Mouse (Mus musculus) intestine, embryonic 14.5 days (tissue): ENCODE measurements at regions not wholly inside any gene's neighbourhood (a gene's known extent, or its start where the extent isn't known, plus 50 kb on each side); places are given as distances from the start of the nearest gene placed in this dataset.

Source experiments
- ATAC-seq: fragments of 200-750 bp; cut with Nextera tagmentation; replicated peaks from 2 replicates; pipeline ENCODE4 v1.8.0; 2017; ENCODE audit warnings: low read depth, moderate number of reproducible peaks, moderate TSS enrichment, moderate library complexity; ENCODE audit not compliant: low FRiP score, low TSS enrichment
- DNase-seq: peaks from one replicate; pipeline ENCODE4 v3.0.0-alpha.2; 2018; ENCODE audit warnings: low spot score
- H3K27ac ChIP-seq: fragments of 300-500 bp; sonication (generic); 2 replicates; pipeline ENCODE4 v1.5.1; 2014; ENCODE audit warnings: low read depth, mild to moderate bottlenecking, control low read depth
- H3K27me3 ChIP-seq: fragments of 300-500 bp; sonication (generic); replicated peaks from 2 replicates; pipeline ENCODE4 v1.6.1; 2014; ENCODE audit warnings: low read length, control low read depth; ENCODE audit not compliant: control insufficient read depth, insufficient read depth
- H3K36me3 ChIP-seq: fragments of 300-500 bp; sonication (generic); 2 replicates; pipeline ENCODE4 v1.6.1; 2014; ENCODE audit warnings: low read length, control low read depth; ENCODE audit not compliant: control insufficient read depth, insufficient read depth
- H3K4me1 ChIP-seq: fragments of 300-500 bp; sonication (generic); replicated peaks from 2 replicates; pipeline ENCODE4 v1.6.1; 2014; ENCODE audit warnings: low read length, control low read depth, mixed read lengths; ENCODE audit not compliant: control insufficient read depth, insufficient read depth
- H3K4me2 ChIP-seq: fragments of 300-500 bp; sonication (generic); 2 replicates; pipeline ENCODE4 v1.6.1; 2014; ENCODE audit warnings: low read length
- H3K4me3 ChIP-seq: fragments of 300-500 bp; sonication (generic); 2 replicates; pipeline ENCODE4 v1.5.1; 2014; ENCODE audit warnings: low read depth, low read length, control low read depth, mixed read lengths
- H3K9ac ChIP-seq: fragments of 300-500 bp; sonication (generic); 2 replicates; pipeline ENCODE4 v1.6.1; 2014; ENCODE audit warnings: mild to moderate bottlenecking, low read length
- H3K9me3 ChIP-seq: fragments of 300-500 bp; sonication (generic); 2 replicates; pipeline ENCODE4 v1.6.1; 2016; ENCODE audit warnings: low read length, control low read depth; ENCODE audit not compliant: control insufficient read depth
- WGBS: fragments of 180-500 bp; shearing (Covaris S2); extraction: QIAGEN DNeasy Blood & Tissue Kit; methylation state at CpG from one replicate; pipeline ENCODE4 v1.1.7; 2014; 5-methylcytosine and 5-hydroxymethylcytosine counted together

DNA sequence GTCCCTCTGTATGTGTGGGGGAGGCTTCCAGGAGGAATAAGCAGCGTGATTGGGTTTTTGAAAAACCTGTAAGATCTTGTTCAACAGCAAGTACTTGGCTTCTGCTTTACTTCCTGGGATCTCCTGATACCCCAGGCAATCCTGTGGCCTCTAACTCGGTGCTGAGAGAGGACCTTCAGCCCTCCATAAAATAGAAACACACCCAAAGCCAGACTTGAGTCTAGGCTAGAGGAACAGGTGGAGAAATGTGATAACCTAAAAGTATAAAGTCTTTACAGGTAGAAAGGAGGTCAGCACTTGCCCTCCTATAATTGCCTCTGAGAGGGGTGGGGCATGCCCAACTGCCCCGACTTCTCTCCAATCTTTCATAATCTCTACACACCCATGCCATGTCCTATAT lies 183.1 kb downstream of the Ankrd16 start:
- Histone ChIP-seq H3K27ac (no peak overlapping the region), H3K4me3 (no peak overlapping the region), H3K36me3 (no peaks in the 10 kb centered on the region), H3K27me3 (no peaks in the 10 kb centered on the region), H3K4me2 (no peak overlapping the region), H3K9me3 (no peaks in the 10 kb centered on the region), H3K9ac (no peak overlapping the region), H3K4me1 (no peaks in the 10 kb centered on the region)
- DNase-seq = no peak
- 73% methylated on average over 3 of the region's 3 CpGs for WGBS
- ATAC-seq = no peak

DNA sequence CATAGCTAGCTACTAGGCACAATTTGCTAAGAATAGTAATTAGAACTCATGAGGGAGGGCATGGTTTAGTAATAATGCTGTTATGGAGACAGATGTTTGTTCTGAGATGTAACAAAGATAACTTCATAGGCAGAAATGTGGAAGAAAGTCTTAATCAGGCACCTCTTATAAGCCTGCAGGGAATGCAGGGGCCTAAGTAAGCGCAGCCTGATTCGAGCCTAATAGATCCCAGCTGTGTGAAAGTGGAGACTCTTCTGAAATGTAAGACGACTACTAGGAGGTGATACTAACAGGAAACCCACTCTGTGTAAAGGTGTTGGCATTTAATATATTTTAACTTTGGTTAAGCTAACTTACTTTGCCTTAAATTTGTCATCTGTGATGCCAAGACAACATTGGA lies 187.7 kb downstream of the Ankrd16 start:
- Histone ChIP-seq H3K4me2 (no peak overlapping the region), H3K27ac (no peak overlapping the region), H3K4me1 (no peaks in the 10 kb centered on the region), H3K9ac (no peak overlapping the region), H3K9me3 (no peaks in the 10 kb centered on the region), H3K36me3 (no peaks in the 10 kb centered on the region), H3K27me3 (no peaks in the 10 kb centered on the region), H3K4me3 (no peak overlapping the region)
- 55% methylated on average over 3 of the region's 3 CpGs for WGBS
- ATAC-seq (no peak), DNase-seq (no peak)

- Histone ChIP-seq H3K36me3 (no peaks in the 10 kb centered on the region), H3K4me1 (no peaks in the 10 kb centered on the region), H3K4me3 (no peak overlapping the region), H3K27me3 (no peaks in the 10 kb centered on the region), H3K27ac (no peak overlapping the region), H3K9me3 (no peaks in the 10 kb centered on the region), H3K9ac (no peak overlapping the region), H3K4me2 (no peak overlapping the region)
- DNase-seq (no peak), ATAC-seq (no peak)
- 76% methylated on average over 2 of the region's 2 CpGs for WGBS
These were observed 189.3 kb downstream of the Ankrd16 start for GRCm38 (mm10) chr2:11967001-11967400.

DNA sequence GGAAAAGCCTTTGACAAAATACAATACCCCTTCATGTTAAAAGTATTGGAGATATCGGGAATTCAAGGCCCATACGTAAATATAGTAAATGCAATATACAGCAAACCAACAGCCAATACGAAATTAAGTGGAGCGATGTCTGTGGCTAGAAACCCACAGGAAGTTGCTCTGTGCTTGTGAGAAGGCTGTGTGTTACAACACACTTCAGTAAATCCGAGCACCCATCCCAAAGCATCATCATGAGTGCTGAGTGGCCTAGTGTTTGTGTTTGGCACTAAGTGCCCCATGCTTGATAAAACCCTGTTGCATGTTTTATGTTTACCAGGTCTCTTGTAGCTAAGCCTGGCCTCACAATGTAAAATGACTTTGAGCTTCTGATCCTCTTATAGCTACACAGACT lies 194.3 kb downstream of the Ankrd16 start:
- WGBS = 86% methylated on average over 5 of the region's 5 CpGs
- H3K9me3 ChIP-seq = no peaks in the 10 kb centered on the region
- no peaks in the 10 kb centered on the region for H3K4me1 ChIP-seq
- H3K36me3 ChIP-seq = no peaks in the 10 kb centered on the region
- H3K9ac ChIP-seq = no peak overlapping the region
- H3K27ac ChIP-seq = no peak overlapping the region
- DNase-seq = no peak
- H3K4me3 ChIP-seq = no peak overlapping the region
- ATAC-seq = no peak
- no peaks in the 10 kb centered on the region for H3K27me3 ChIP-seq
- no peak overlapping the region for H3K4me2 ChIP-seq

GRCm38 (mm10) chr2:12001938-12002899 lies 224.5 kb downstream of the Ankrd16 start:
- H3K36me3 ChIP-seq = no peaks in the 10 kb centered on the region
- WGBS = 30% methylated on average over 24 of the region's 24 CpGs
- H3K4me1 ChIP-seq = peaks cover 12% of the 10 kb centered on the region; the same call in 1 of the 2 replicates
- ATAC-seq (peak; percentile 70), DNase-seq (peak; percentile 51)
- no peak overlapping the region for H3K4me3 ChIP-seq
- no peaks in the 10 kb centered on the region for H3K27me3 ChIP-seq
- H3K9ac ChIP-seq = no peak overlapping the region
- no peaks in the 10 kb centered on the region for H3K9me3 ChIP-seq
- H3K4me2 ChIP-seq = no peak overlapping the region
- H3K27ac ChIP-seq = no peak overlapping the region

GRCm38 (mm10) chr2:12004330-12004729 lies 226.7 kb downstream of the Ankrd16 start:
- no peak for DNase-seq
- H3K4me1 ChIP-seq = peaks cover 12% of the 10 kb centered on the region; the same call in 1 of the 2 replicates
- WGBS = 23% methylated on average over 4 of the region's 4 CpGs
- H3K27ac ChIP-seq = no peak overlapping the region
- no peak overlapping the region for H3K4me2 ChIP-seq
- H3K9ac ChIP-seq = no peak overlapping the region
- H3K27me3 ChIP-seq = no peaks in the 10 kb centered on the region
- ATAC-seq = no peak
- no peaks in the 10 kb centered on the region for H3K36me3 ChIP-seq
- H3K9me3 ChIP-seq = no peaks in the 10 kb centered on the region
- H3K4me3 ChIP-seq = no peak overlapping the region

DNA sequence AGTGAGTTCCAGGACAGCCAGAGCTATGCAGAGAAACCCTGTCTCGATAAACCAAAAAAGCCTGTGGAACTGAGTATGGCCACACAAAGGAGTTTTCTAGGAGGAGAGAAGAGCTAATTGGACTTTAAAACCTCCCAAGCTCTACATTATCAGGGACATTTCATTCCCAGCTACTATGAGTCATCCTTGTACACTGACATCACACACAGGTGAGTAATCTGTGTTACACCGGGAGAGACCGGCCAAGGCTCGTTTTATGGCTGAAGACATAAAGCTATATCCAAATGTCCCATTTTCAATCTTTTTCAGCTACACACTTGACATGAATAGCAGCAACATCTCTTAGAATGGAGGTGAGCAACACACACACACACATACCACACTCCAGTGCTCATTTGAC lies 229.5 kb downstream of the Ankrd16 start:
- ATAC-seq (no peak), DNase-seq (no peak)
- WGBS = 85% methylated on average over 4 of the region's 4 CpGs
- H3K36me3 ChIP-seq = no peaks in the 10 kb centered on the region
- no peaks in the 10 kb centered on the region for H3K9me3 ChIP-seq
- no peak overlapping the region for H3K4me2 ChIP-seq
- no peaks in the 10 kb centered on the region for H3K27me3 ChIP-seq
- H3K9ac ChIP-seq = no peak overlapping the region
- H3K4me3 ChIP-seq = no peak overlapping the region
- H3K27ac ChIP-seq = no peak overlapping the region
- H3K4me1 ChIP-seq = peaks cover 17% of the 10 kb centered on the region; the same call in 1 of the 2 replicates

- peaks cover 5% of the 10 kb centered on the region; the same call in 1 of the 2 replicates for H3K4me1 ChIP-seq
- ATAC-seq (no peak), DNase-seq (no peak)
- H3K4me3 ChIP-seq = no peak overlapping the region
- no peaks in the 10 kb centered on the region for H3K9me3 ChIP-seq
- no peak overlapping the region for H3K4me2 ChIP-seq
- H3K9ac ChIP-seq = no peak overlapping the region
- 17% methylated on average over 3 of the region's 3 CpGs for WGBS
- H3K27me3 ChIP-seq = no peaks in the 10 kb centered on the region
- peak overlapping the region; percentile 57; the same call in 1 of the 2 replicates for H3K27ac ChIP-seq
- no peaks in the 10 kb centered on the region for H3K36me3 ChIP-seq
These were observed 233.8 kb downstream of the Ankrd16 start for GRCm38 (mm10) chr2:12011441-12011840.

DNA sequence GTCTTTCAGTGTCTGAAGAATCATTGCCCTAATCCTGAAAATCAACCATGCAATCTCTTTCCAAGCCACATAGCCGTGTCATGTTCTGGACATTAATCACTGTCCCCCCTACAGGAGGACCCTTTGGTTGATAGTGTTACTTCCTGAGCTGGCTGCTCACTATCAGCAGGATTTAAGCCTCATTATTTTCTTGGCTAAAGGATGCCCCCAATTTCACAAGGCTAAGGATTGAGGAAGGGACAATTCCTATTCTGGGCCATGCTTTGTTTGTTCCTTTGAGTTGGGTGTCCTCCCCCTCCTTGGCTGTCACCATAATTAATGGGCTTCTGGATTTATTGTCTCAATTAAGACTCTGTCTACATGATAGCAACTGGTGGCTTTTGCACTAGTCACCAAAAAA lies 241.9 kb downstream of the Ankrd16 start:
- Histone ChIP-seq H3K4me1 (peaks cover 4% of the 10 kb centered on the region; the same call in 1 of the 2 replicates), H3K27ac (no peak overlapping the region), H3K27me3 (no peaks in the 10 kb centered on the region), H3K4me3 (no peak overlapping the region), H3K9me3 (no peaks in the 10 kb centered on the region), H3K4me2 (no peak overlapping the region), H3K9ac (no peak overlapping the region), H3K36me3 (no peaks in the 10 kb centered on the region)
- ATAC-seq (no peak), DNase-seq (no peak)
- WGBS = 31% methylated on average over 1 of the region's 1 CpGs
